Mouse (Mus musculus): Measurements from ENCODE around the gene Saysd1. TPM values are rescaled to one million over a fixed set of nuclear protein-coding genes. Genes with fewer than 3 reads are reported as not detected.

Gene Saysd1
- total RNA-seq, 2 experiments from 2014 or later: 4.5 to 5.2 TPM

- intact Hi-C loops (cut with DNase I): no loop called here
These were observed 29.7 kb upstream of the Saysd1 start for GRCm38 (mm10) chr14:20168054-20168453.

GRCm38 (mm10) chr14:20165413-20165812, 27.1 kb upstream of the Saysd1 start:
- no peak for DNase-seq (ENCODE audit: low spot score in 2 of 2)
- intact Hi-C loops (cut with DNase I): no loop called here

More at GRCm38 (mm10) chr14:20168054-20168453, 29.7 kb upstream of the Saysd1 start:
- DNase-seq (ENCODE audit: low spot score in 2 of 2): no peak

- DNase-seq (ENCODE audit: low spot score in 2 of 2): no peak
- intact Hi-C loops (cut with DNase I): no loop called here
These were observed 26.1 kb upstream of the Saysd1 start for GRCm38 (mm10) chr14:20164438-20164837.

GRCm38 (mm10) chr14:20162686-20163085, 24.4 kb upstream of the Saysd1 start:
- no peak for DNase-seq (ENCODE audit: low spot score in 2 of 2)

GRCm38 (mm10) chr14:20158727-20159681, 20.7 kb upstream of the Saysd1 start:
- no peak for DNase-seq (ENCODE audit: low spot score in 2 of 2)
- intact Hi-C loops (cut with DNase I): no loop called here

More at GRCm38 (mm10) chr14:20162686-20163085, 24.4 kb upstream of the Saysd1 start:
- intact Hi-C loops (cut with DNase I): no loop called here

- intact Hi-C loops (cut with DNase I): no loop called here
These were observed 19.3 kb upstream of the Saysd1 start for GRCm38 (mm10) chr14:20157595-20157994.

GRCm38 (mm10) chr14:20155718-20156117, 17.4 kb upstream of the Saysd1 start:
- DNase-seq (ENCODE audit: low spot score in 2 of 2): no peak
- intact Hi-C loops (cut with DNase I): no loop called here

More at GRCm38 (mm10) chr14:20157595-20157994, 19.3 kb upstream of the Saysd1 start:
- DNase-seq (ENCODE audit: low spot score in 2 of 2): no peak

- no peak for DNase-seq (ENCODE audit: low spot score in 2 of 2)
- intact Hi-C loops (cut with DNase I): no loop called here
These were observed 16.6 kb upstream of the Saysd1 start for GRCm38 (mm10) chr14:20154937-20155336.

- DNase-seq (ENCODE audit: low spot score in 2 of 2): no peak
- intact Hi-C loops (cut with DNase I): no loop called here
These were observed 15.9 kb upstream of the Saysd1 start for GRCm38 (mm10) chr14:20154245-20154644.

- intact Hi-C loops (cut with DNase I): no loop called here
- no peak for DNase-seq (ENCODE audit: low spot score in 2 of 2)
These were observed 11.1 kb upstream of the Saysd1 start for GRCm38 (mm10) chr14:20149127-20150080.

- intact Hi-C loops (cut with DNase I): no loop called here
- no peak for DNase-seq (ENCODE audit: low spot score in 2 of 2)
These were observed 10.2 kb upstream of the Saysd1 start for GRCm38 (mm10) chr14:20148514-20148913.

GRCm38 (mm10) chr14:20147854-20148253, 9.5 kb upstream of the Saysd1 start:
- no peak for DNase-seq (ENCODE audit: low spot score in 2 of 2)
- intact Hi-C loops (cut with DNase I): no loop called here

- peak in 1 of 2 experiments; percentile 10 for DNase-seq (ENCODE audit: low spot score in 2 of 2)
- intact Hi-C loops (cut with DNase I): no loop called here
These were observed 5.8 kb upstream of the Saysd1 start for GRCm38 (mm10) chr14:20144093-20144492.

GRCm38 (mm10) chr14:20134965-20135671, 3.2 kb downstream of the Saysd1 start:
- intact Hi-C loops (cut with DNase I): no loop called here
- no peak for DNase-seq (ENCODE audit: low spot score in 2 of 2)

- intact Hi-C loops (cut with DNase I): no loop called here
- no peak for DNase-seq (ENCODE audit: low spot score in 2 of 2)
These were observed 10.2 kb downstream of the Saysd1 start for GRCm38 (mm10) chr14:20128162-20128561.

GRCm38 (mm10) chr14:20127406-20128087, 10.8 kb downstream of the Saysd1 start:
- no peak for DNase-seq (ENCODE audit: low spot score in 2 of 2)
- intact Hi-C loops (cut with DNase I): no loop called here

- intact Hi-C loops (cut with DNase I): no loop called here
- DNase-seq (ENCODE audit: low spot score in 2 of 2): no peak
These were observed 17.5 kb downstream of the Saysd1 start for GRCm38 (mm10) chr14:20120868-20121267.

GRCm38 (mm10) chr14:20120012-20120411, 18.3 kb downstream of the Saysd1 start:
- peak; percentile 14 to 19 for DNase-seq (ENCODE audit: low spot score in 2 of 2)
- intact Hi-C loops (cut with DNase I): no loop called here

GRCm38 (mm10) chr14:20116149-20116605, 22.2 kb downstream of the Saysd1 start:
- intact Hi-C loops (cut with DNase I): no loop called here
- DNase-seq (ENCODE audit: low spot score in 2 of 2): no peak
